Mouse (Mus musculus) limb, embryonic 14.5 days (tissue): ENCODE measurements around the gene Cyp2j13. TPM values are rescaled to one million over a fixed set of nuclear protein-coding genes. Genes with fewer than 3 reads are reported as not detected.
"Not testable (repeated sequence)": the region's sequence is repeated elsewhere in the genome, so short reads cannot be mapped to it uniquely, and the experiment has no call there.

Experiments used
- ATAC-seq: fragments of 200-750 bp; cut with Nextera tagmentation; 2 replicates; pipeline ENCODE4 v1.8.0; 2017; ENCODE audit warnings: low read depth, moderate number of reproducible peaks, moderate TSS enrichment; ENCODE audit not compliant: low FRiP score
- DNase-seq: peaks from one replicate; pipeline ENCODE4 v3.0.0-alpha.2; 2015; ENCODE audit warnings: low spot score
- H3K27ac ChIP-seq: fragments of 300-500 bp; sonication (generic); replicated peaks from 2 replicates; pipeline ENCODE4 v1.5.1; 2014; ENCODE audit warnings: low read depth, mild to moderate bottlenecking, low read length, moderate library complexity, mixed read lengths
- H3K27me3 ChIP-seq: fragments of 300-500 bp; sonication (generic); 2 replicates; pipeline ENCODE4 v1.6.1; 2014; ENCODE audit warnings: low read length, mixed read lengths; ENCODE audit not compliant: control insufficient read depth, insufficient read depth
- H3K36me3 ChIP-seq: fragments of 300-500 bp; sonication (generic); 2 replicates; pipeline ENCODE4 v1.6.1; 2014; ENCODE audit warnings: mild to moderate bottlenecking, low read length, moderate library complexity, mixed read lengths; ENCODE audit not compliant: control insufficient read depth, insufficient read depth
- H3K4me1 ChIP-seq: fragments of 300-500 bp; sonication (generic); 2 replicates; pipeline ENCODE4 v1.6.1; 2014; ENCODE audit warnings: antibody characterized with exemption, low read length, mixed read lengths; ENCODE audit not compliant: control insufficient read depth, insufficient read depth
- H3K4me2 ChIP-seq: fragments of 300-500 bp; sonication (generic); replicated peaks from 2 replicates; pipeline ENCODE4 v1.6.1; 2014; ENCODE audit warnings: low read depth, mild to moderate bottlenecking, low read length, moderate library complexity; ENCODE audit not compliant: severe bottlenecking
- H3K4me3 ChIP-seq: fragments of 300-500 bp; sonication (generic); replicated peaks from 2 replicates; pipeline ENCODE4 v1.5.1; 2014; ENCODE audit warnings: low read length
- H3K9ac ChIP-seq: fragments of 300-500 bp; sonication (generic); 2 replicates; pipeline ENCODE4 v1.6.1; 2014; ENCODE audit warnings: mild to moderate bottlenecking, low read depth, low read length, moderate library complexity; ENCODE audit not compliant: severe bottlenecking
- H3K9me3 ChIP-seq: fragments of 300-500 bp; sonication (generic); 2 replicates; pipeline ENCODE4 v1.6.1; 2016; ENCODE audit warnings: low read length; ENCODE audit not compliant: control insufficient read depth
- POLR2A ChIP-seq: fragments of 200-500 bp; IDR thresholded peaks from 2 replicates; pipeline ENCODE4 v1.8.0; 2012; ENCODE audit warnings: inconsistent platforms, mild to moderate bottlenecking, moderate library complexity, borderline replicate concordance; ENCODE audit not compliant: insufficient read depth, insufficient read length; ENCODE audit errors: extremely low read depth
- WGBS: fragments of 180-500 bp; shearing (Covaris S2); extraction: QIAGEN DNeasy Blood & Tissue Kit; methylation state at CpG from one replicate; pipeline ENCODE4 v1.1.7; 2014; 5-methylcytosine and 5-hydroxymethylcytosine counted together
- polyA plus RNA-seq, 2 experiments: library from polyadenylated mRNA; depleted of rRNA in 1 of 2; stranded (reverse) in 1 of 2; unstranded in 1 of 2; fragments of >200 nt; fragmentation: Nextera tagmentation in 1 of 2; extraction: Ambion mirVana in 1 of 2; gene quantifications; 2 replicates each; pipeline versions ENCODE4 v1.2.1 to v1.2.3; 2012 to 2014

Cyp2j13 gene
- polyA plus RNA-seq (2012; rRNA removed), result 0.08 TPM in 1 of 2 replicates, not detected in the other
- not detected in 2 replicates for polyA plus RNA-seq (2014; fragmentation: Nextera tagmentation; extraction: Ambion mirVana)

DNA sequence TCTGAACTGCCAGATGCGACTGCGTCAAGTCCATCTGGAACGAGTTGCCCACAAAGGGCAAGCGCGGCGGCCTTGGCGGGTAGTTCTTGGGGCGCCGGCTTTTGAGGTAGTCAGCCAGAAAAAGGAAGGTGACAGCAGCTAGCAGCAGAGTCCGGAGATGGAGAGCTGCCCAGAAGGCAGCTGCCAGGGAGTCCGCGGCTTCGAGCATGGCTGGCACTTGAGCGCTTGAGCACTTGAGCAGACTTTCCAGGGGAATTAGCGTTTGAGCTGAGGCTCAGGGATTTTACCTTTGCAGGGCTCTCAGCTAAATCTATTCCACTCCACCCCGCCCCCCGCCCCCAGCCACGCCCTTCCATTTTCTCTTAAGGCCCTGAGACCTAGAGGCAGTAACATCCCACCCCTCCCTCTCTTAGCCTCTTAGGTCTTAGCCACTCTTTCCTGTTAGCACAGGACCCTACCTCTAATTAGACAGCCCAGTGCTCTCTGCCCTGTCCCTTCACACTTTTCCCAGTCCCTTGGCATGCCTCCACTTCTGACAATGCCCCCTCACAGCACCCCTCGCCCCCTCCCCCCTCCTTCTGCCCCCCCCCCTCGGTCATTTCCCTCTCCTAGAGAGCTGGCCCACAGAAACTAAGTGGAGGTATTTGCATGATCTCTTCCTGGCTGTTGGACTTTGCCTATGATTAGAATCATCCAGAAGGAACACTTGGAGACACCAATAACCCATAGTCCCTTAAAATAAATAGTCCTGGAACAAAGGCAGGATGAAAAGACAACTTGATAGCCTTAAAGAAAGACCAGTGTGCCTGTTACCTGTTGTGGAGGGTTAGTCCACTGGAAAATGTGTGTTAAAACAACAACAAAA, at the start of gene Cyp2j13:
Gene Cyp2j13, minus strand, starts transcription at position 286 of the 865 bp plus-strand sequence.
- Histone ChIP-seq H3K36me3 (no peaks in the 10 kb centered on the region), H3K27me3 (no peaks in the 10 kb centered on the region)

DNA sequence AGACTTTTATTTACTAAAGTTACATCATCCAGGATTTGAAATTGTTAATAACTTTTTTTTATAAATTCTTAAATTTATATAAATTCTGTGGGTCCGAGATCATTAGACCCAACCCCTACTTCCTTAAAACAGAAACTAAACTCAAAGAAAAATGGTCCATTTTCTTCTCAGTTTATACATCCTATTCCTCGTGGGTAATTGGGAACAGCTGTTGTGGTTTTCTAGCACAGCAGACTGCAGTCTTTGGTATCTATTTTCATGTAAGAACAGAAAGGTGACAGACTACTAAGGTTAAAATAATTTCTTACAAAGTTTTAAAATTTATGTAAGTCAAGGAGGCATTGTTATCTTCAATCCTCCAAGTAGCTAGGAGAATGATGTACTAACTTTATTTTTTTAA, 19.5 kb upstream of the Cyp2j13 start:
- no peak for ATAC-seq
- Histone ChIP-seq H3K4me1 (no peaks in the 10 kb centered on the region), H3K27ac (no peak overlapping the region), H3K36me3 (no peaks in the 10 kb centered on the region), H3K4me3 (no peak overlapping the region), H3K27me3 (no peaks in the 10 kb centered on the region), H3K9ac (no peak overlapping the region), H3K4me2 (no peak overlapping the region), H3K9me3 (no peaks in the 10 kb centered on the region)
- no peak for TF ChIP-seq POLR2A
- WGBS, result 10% methylated on average over 2 of the region's 2 CpGs
- DNase-seq, result peak; percentile 34

More for the DNA sequence above, at the start of gene Cyp2j13:
- Histone ChIP-seq H3K27ac (no peak within 1 kb of the TSS), H3K4me3 (peak within 1 kb of the TSS; percentile 22), H3K9me3 (no peaks in the 10 kb centered on the region), H3K4me2 (peak within 1 kb of the TSS; percentile 46), H3K9ac (0 out of 2 replicates have a peak within 1 kb of the TSS, but pooled peaks have one; percentile 35), H3K4me1 (no peaks in the 10 kb centered on the region)
- WGBS, result 4% methylated on average over 20 of the region's 20 CpGs
- ATAC-seq, result no peak
- TF ChIP-seq POLR2A, result no peak
- peak; percentile 39 for DNase-seq

DNA sequence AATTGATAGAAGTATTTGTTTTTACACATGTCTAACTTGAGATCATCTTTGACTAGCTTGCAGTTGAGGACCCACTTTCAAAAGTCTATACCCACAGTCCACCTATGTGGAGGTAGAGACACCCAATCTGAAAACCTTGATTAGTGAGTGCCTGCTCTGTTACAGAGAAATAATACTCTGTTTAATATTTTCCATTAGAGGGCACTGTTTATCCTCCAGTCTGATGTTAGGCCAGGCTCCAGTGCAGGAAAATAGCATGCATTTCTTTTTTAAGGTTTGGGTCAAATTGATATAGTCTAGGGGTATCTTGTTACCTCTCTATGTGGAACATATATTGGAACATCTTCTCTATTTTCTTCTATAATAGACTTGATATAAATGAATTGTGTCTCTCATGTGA, 14.5 kb upstream of the Cyp2j13 start:
- H3K4me3 ChIP-seq, result no peak overlapping the region
- ATAC-seq, result no peak
- TF ChIP-seq POLR2A, result no peak

DNA sequence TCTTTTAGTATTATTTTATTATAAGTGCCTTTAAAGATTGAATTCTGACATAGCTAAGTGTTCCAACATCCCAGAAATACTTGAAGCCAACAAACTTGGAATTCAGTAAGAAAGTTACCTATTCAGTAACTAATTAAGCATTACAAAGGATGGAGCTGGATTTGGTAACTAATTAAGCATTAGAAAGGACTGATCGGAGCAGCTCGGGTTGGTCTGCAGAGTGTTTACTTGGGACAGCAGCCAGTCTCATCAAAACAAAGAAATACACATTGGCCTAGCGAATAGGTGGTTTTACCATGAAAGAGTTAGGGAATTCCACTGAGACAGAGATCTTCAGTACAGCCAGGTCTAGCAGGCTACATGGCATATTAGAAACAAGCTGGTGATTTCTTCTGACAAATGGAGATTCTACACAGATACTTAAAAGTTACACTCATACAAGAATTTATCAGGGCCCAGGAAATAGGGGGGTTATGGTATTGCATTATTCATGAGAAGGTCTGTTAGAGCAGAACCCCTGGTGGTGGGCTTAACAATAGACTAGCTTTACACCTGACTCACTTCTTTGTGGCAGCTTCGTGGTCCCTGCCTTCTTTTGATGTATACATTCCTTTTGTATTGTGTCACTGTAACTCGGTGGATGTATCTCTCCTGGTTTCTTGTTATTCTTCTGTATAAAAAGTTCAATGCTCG, 12.2 kb upstream of the Cyp2j13 start:
- not testable (repeated sequence) for H3K36me3 ChIP-seq, H3K4me3 ChIP-seq, DNase-seq, H3K27ac ChIP-seq, H3K27me3 ChIP-seq, H3K9ac ChIP-seq, H3K4me2 ChIP-seq, H3K4me1 ChIP-seq, H3K9me3 ChIP-seq, ATAC-seq
- WGBS, result 68% methylated on average over 6 of the region's 6 CpGs

More for the DNA sequence above, 14.5 kb upstream of the Cyp2j13 start:
- Histone ChIP-seq H3K9ac (no peak overlapping the region), H3K27ac (no peak overlapping the region), H3K9me3 (no peaks in the 10 kb centered on the region), H3K36me3 (no peaks in the 10 kb centered on the region), H3K4me1 (no peaks in the 10 kb centered on the region), H3K4me2 (no peak overlapping the region), H3K27me3 (no peaks in the 10 kb centered on the region)
- DNase-seq, result no peak

DNA sequence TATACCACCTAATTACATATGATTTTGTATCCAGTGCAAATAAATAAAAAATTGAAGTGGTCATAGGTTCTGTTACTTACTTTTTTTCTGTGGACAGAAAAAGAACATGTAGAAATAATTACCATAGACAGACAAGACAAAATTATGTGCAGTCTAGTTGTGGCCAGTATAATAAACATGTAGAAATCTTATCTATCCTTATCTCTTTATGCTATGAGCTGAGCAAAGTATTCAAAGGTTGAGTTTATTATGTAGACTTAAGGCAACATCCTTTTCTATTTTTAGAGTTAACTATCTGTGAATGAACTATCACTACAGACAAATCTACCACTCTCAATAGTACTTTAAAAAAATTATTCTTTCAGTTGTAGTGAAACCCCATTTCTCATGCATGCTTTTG, 962 bp upstream of the Cyp2j13 start:
- Histone ChIP-seq H3K36me3 (no peaks in the 10 kb centered on the region), H3K27me3 (no peaks in the 10 kb centered on the region), H3K9ac (no peak overlapping the region), H3K27ac (no peak overlapping the region), H3K4me2 (no peak overlapping the region), H3K4me3 (no peak overlapping the region), H3K9me3 (no peaks in the 10 kb centered on the region), H3K4me1 (no peaks in the 10 kb centered on the region)
- TF ChIP-seq POLR2A, result no peak
- DNase-seq (no peak), ATAC-seq (no peak)
